Mouse (Mus musculus) frontal cortex, postnatal 14 days (tissue): ENCODE data around the gene Bcl9.

Experiments
- DNase-seq, 2 experiments: peaks; one replicate each; pipeline ENCODE4 v3.0.0; 2022; ENCODE audit warnings: low spot score in 2 of 2

Bcl9 gene

GRCm38 (mm10) chr3:97172632-97173031 lies 125.1 kb downstream of the Bcl9 start:
- DNase-seq: no peak

GRCm38 (mm10) chr3:97172231-97172630 lies 125.5 kb downstream of the Bcl9 start:
- DNase-seq: no peak

GRCm38 (mm10) chr3:97171531-97171930 lies 126.2 kb downstream of the Bcl9 start:
- no peak for DNase-seq

GRCm38 (mm10) chr3:97167126-97167525 lies 130.6 kb downstream of the Bcl9 start:
- DNase-seq: no peak

GRCm38 (mm10) chr3:97164477-97164876 lies 133.2 kb downstream of the Bcl9 start:
- no peak for DNase-seq

GRCm38 (mm10) chr3:97161773-97162172 lies 135.9 kb downstream of the Bcl9 start:
- no peak for DNase-seq

- DNase-seq: no peak
Measured at GRCm38 (mm10) chr3:97160908-97161307, 136.8 kb downstream of the Bcl9 start.

- DNase-seq: no peak
Measured at GRCm38 (mm10) chr3:97159986-97160385, 137.7 kb downstream of the Bcl9 start.

GRCm38 (mm10) chr3:97159509-97159850 lies 138.2 kb downstream of the Bcl9 start:
- DNase-seq: no peak

- DNase-seq: peak; percentile 75 to 78
Measured at GRCm38 (mm10) chr3:97158611-97159508, 138.9 kb downstream of the Bcl9 start, which contains the start of gene Acp6. Gene Acp6, plus strand, starts transcription at chr3:97158777.

GRCm38 (mm10) chr3:97157958-97158599 lies 139.6 kb downstream of the Bcl9 start:
- peak; percentile 76 to 93 for DNase-seq

GRCm38 (mm10) chr3:97157308-97157707 lies 140.4 kb downstream of the Bcl9 start:
- DNase-seq: no peak

GRCm38 (mm10) chr3:97156431-97156830 lies 141.3 kb downstream of the Bcl9 start:
- no peak for DNase-seq
